Mouse (Mus musculus): ENCODE measurements around the gene Cmss1. TPM values are rescaled to one million over a fixed set of nuclear protein-coding genes. Genes with fewer than 3 reads are reported as not detected.
A peak's percentile ranks its signal among the peaks of the same experiment; 100 is the strongest.

Gene Cmss1
- 70.5 and 71.3 TPM in 2 replicates for polyA plus RNA-seq (2014; fragmentation: Nextera tagmentation; extraction: Ambion mirVana)

- WGBS: under 1% methylated on average over 64 of the region's 64 CpGs
- Histone ChIP-seq H3K4me3 (ENCODE audit: low read depth, low read length) (peak within 1 kb of the TSS; percentile 90), H3K27ac (ENCODE audit: low read depth, low read length) (no peak within 1 kb of the TSS), H3K9ac (ENCODE audit: low read depth, low read length) (peak within 1 kb of the TSS; percentile 73), H3K36me3 (ENCODE audit: control insufficient read depth, insufficient read depth, low read length) (no peaks in the 10 kb centered on the region), H3K9me3 (ENCODE audit: control insufficient read depth, low read length) (no peaks in the 10 kb centered on the region), H3K27me3 (replicated peaks; ENCODE audit: control insufficient read depth, insufficient read depth, low read length) (no peaks in the 10 kb centered on the region), H3K4me2 (peak within 1 kb of the TSS; percentile 80), H3K4me1 (replicated peaks; ENCODE audit: control insufficient read depth, insufficient read depth, low read length) (peaks cover 5% of the 10 kb centered on the region; the same call in 1 of the 2 replicates)
- peak; percentile 94 for DNase-seq (ENCODE audit: low spot score)
- peak; percentile 90 for ATAC-seq (replicated peaks; ENCODE audit: low FRiP score)
Observed at GRCm38 (mm10) chr16:57606444-57607227, at the start of gene Cmss1. Gene Cmss1, minus strand, starts transcription at chr16:57606864.

GRCm38 (mm10) chr16:57649888-57650287 is 43.2 kb upstream of the Cmss1 start:
- WGBS: 69% methylated on average over 2 of the region's 2 CpGs
- no peaks in the 10 kb centered on the region for H3K4me1 ChIP-seq (replicated peaks; ENCODE audit: control insufficient read depth, insufficient read depth, low read length)
- H3K27ac ChIP-seq (ENCODE audit: low read depth, low read length): no peak overlapping the region
- no peak overlapping the region for H3K9ac ChIP-seq (ENCODE audit: low read depth, low read length)
- ATAC-seq (replicated peaks; ENCODE audit: low FRiP score): no peak
- no peaks in the 10 kb centered on the region for H3K27me3 ChIP-seq (replicated peaks; ENCODE audit: control insufficient read depth, insufficient read depth, low read length)
- H3K9me3 ChIP-seq (ENCODE audit: control insufficient read depth, low read length): no peaks in the 10 kb centered on the region
- H3K4me2 ChIP-seq: no peak overlapping the region
- no peaks in the 10 kb centered on the region for H3K36me3 ChIP-seq (ENCODE audit: control insufficient read depth, insufficient read depth, low read length)
- no peak for DNase-seq (ENCODE audit: low spot score)
- H3K4me3 ChIP-seq (ENCODE audit: low read depth, low read length): no peak overlapping the region

DNA sequence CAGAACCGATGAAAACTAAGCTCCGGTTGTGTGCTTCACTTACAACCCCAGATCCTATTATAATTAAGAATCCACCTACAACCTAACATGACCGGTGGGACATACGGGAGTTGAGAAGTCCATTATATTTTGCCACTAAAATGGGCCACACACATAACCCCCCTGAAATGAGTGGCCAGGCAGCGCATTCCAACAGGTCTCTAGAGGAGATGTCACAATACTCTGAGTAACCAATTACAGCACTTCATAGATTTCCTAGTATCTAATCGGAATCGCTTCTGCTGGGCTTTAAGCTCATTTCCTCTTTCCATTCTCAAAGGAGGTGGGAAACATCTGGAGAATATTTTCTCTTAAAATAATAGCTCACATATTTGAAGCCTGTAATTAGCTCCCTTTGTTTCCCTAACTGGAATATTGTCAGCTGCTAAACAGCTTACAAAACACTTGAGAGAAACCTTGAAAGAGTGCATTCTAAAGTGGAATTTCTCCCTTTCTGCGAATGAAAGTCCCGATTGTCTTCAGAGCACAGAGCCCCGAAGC is 34.8 kb upstream of the Cmss1 start:
- no peak overlapping the region for H3K4me2 ChIP-seq
- H3K9me3 ChIP-seq (ENCODE audit: control insufficient read depth, low read length): no peaks in the 10 kb centered on the region
- H3K27ac ChIP-seq (ENCODE audit: low read depth, low read length): no peak overlapping the region
- H3K36me3 ChIP-seq (ENCODE audit: control insufficient read depth, insufficient read depth, low read length): no peaks in the 10 kb centered on the region
- H3K9ac ChIP-seq (ENCODE audit: low read depth, low read length): no peak overlapping the region
- WGBS: 80% methylated on average over 10 of the region's 10 CpGs
- H3K4me3 ChIP-seq (ENCODE audit: low read depth, low read length): no peak overlapping the region
- no peak for ATAC-seq (replicated peaks; ENCODE audit: low FRiP score)
- H3K4me1 ChIP-seq (replicated peaks; ENCODE audit: control insufficient read depth, insufficient read depth, low read length): no peaks in the 10 kb centered on the region
- H3K27me3 ChIP-seq (replicated peaks; ENCODE audit: control insufficient read depth, insufficient read depth, low read length): no peaks in the 10 kb centered on the region
- DNase-seq (ENCODE audit: low spot score): no peak

DNA sequence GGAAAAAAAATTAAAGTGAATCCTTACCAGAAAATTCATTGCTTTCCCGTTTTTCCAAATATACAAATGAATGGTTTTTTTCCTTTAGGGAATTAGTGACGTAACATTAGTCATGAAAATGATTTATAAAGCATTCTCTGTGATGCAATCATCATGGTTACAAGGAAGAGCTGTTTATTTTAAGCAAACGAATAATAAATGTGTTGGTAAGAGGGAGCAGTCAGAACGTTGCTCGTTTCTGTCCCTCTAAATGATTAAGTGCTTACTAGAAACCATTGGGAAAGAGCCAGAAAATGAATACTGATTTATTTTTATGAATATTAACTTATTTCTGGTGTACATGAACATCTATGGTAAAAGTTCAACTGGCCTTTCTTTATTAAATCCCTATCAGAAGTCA is 28.1 kb upstream of the Cmss1 start:
- H3K9me3 ChIP-seq (ENCODE audit: control insufficient read depth, low read length): no peaks in the 10 kb centered on the region
- ATAC-seq (replicated peaks; ENCODE audit: low FRiP score): no peak
- H3K4me2 ChIP-seq: no peak overlapping the region
- no peak overlapping the region for H3K27ac ChIP-seq (ENCODE audit: low read depth, low read length)
- H3K4me3 ChIP-seq (ENCODE audit: low read depth, low read length): no peak overlapping the region
- no peak overlapping the region for H3K9ac ChIP-seq (ENCODE audit: low read depth, low read length)
- no peaks in the 10 kb centered on the region for H3K27me3 ChIP-seq (replicated peaks; ENCODE audit: control insufficient read depth, insufficient read depth, low read length)
- no peak for DNase-seq (ENCODE audit: low spot score)
- 67% methylated on average over 5 of the region's 5 CpGs for WGBS
- no peaks in the 10 kb centered on the region for H3K36me3 ChIP-seq (ENCODE audit: control insufficient read depth, insufficient read depth, low read length)
- no peaks in the 10 kb centered on the region for H3K4me1 ChIP-seq (replicated peaks; ENCODE audit: control insufficient read depth, insufficient read depth, low read length)

GRCm38 (mm10) chr16:57634191-57634590 is 27.5 kb upstream of the Cmss1 start:
- no peaks in the 10 kb centered on the region for H3K9me3 ChIP-seq (ENCODE audit: control insufficient read depth, low read length)
- no peak overlapping the region for H3K4me2 ChIP-seq
- H3K27me3 ChIP-seq (replicated peaks; ENCODE audit: control insufficient read depth, insufficient read depth, low read length): no peaks in the 10 kb centered on the region
- DNase-seq (ENCODE audit: low spot score) (no peak), ATAC-seq (replicated peaks; ENCODE audit: low FRiP score) (0 out of 2 replicates have a peak, but pooled peaks have one; percentile 51)
- no peak overlapping the region for H3K9ac ChIP-seq (ENCODE audit: low read depth, low read length)
- no peak overlapping the region for H3K27ac ChIP-seq (ENCODE audit: low read depth, low read length)
- WGBS: 9% methylated on average over 6 of the region's 6 CpGs
- H3K36me3 ChIP-seq (ENCODE audit: control insufficient read depth, insufficient read depth, low read length): no peaks in the 10 kb centered on the region
- H3K4me3 ChIP-seq (ENCODE audit: low read depth, low read length): no peak overlapping the region
- H3K4me1 ChIP-seq (replicated peaks; ENCODE audit: control insufficient read depth, insufficient read depth, low read length): no peaks in the 10 kb centered on the region

DNA sequence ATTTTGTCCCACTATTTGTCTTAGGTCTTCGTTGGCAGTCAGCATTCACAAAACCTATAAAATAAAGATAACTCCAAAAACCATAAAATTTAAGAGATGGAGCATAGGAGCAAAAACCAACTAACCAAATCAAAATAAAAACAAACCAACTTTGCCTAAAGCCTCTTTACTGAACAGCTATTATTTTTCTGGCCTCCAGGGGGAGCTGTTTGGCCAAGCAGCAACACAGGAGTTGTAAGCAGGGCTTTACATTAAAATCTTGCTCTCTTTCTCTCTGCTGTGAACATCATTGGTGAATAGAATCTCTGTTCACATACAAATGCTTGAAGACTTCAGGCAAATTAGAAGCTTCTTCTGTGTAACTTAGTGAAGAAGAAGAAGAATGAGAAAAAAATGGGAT is 5.1 kb upstream of the Cmss1 start:
- Histone ChIP-seq H3K9ac (ENCODE audit: low read depth, low read length) (no peak overlapping the region), H3K27ac (ENCODE audit: low read depth, low read length) (no peak overlapping the region), H3K4me1 (replicated peaks; ENCODE audit: control insufficient read depth, insufficient read depth, low read length) (no peaks in the 10 kb centered on the region; the same call in 1 of the 2 replicates), H3K9me3 (ENCODE audit: control insufficient read depth, low read length) (no peaks in the 10 kb centered on the region), H3K36me3 (ENCODE audit: control insufficient read depth, insufficient read depth, low read length) (no peaks in the 10 kb centered on the region), H3K27me3 (replicated peaks; ENCODE audit: control insufficient read depth, insufficient read depth, low read length) (no peaks in the 10 kb centered on the region), H3K4me3 (ENCODE audit: low read depth, low read length) (no peak overlapping the region), H3K4me2 (no peak overlapping the region)
- no peak for DNase-seq (ENCODE audit: low spot score)
- no peak for ATAC-seq (replicated peaks; ENCODE audit: low FRiP score)
- WGBS: 3% methylated on average over 1 of the region's 1 CpGs

- H3K4me1 ChIP-seq (replicated peaks; ENCODE audit: control insufficient read depth, insufficient read depth, low read length): peaks cover 5% of the 10 kb centered on the region; the same call in 1 of the 2 replicates
- no peak overlapping the region for H3K9ac ChIP-seq (ENCODE audit: low read depth, low read length)
- no peak overlapping the region for H3K27ac ChIP-seq (ENCODE audit: low read depth, low read length)
- no peaks in the 10 kb centered on the region for H3K36me3 ChIP-seq (ENCODE audit: control insufficient read depth, insufficient read depth, low read length)
- DNase-seq (ENCODE audit: low spot score) (no peak), ATAC-seq (replicated peaks; ENCODE audit: low FRiP score) (no peak)
- no peaks in the 10 kb centered on the region for H3K27me3 ChIP-seq (replicated peaks; ENCODE audit: control insufficient read depth, insufficient read depth, low read length)
- H3K9me3 ChIP-seq (ENCODE audit: control insufficient read depth, low read length): no peaks in the 10 kb centered on the region
- H3K4me3 ChIP-seq (ENCODE audit: low read depth, low read length): no peak overlapping the region
- no peak overlapping the region for H3K4me2 ChIP-seq
Observed at GRCm38 (mm10) chr16:57601031-57601430, 5.6 kb downstream of the Cmss1 start.

GRCm38 (mm10) chr16:57597295-57597957 is 9.2 kb downstream of the Cmss1 start:
- Histone ChIP-seq H3K27ac (ENCODE audit: low read depth, low read length) (no peak overlapping the region), H3K4me3 (ENCODE audit: low read depth, low read length) (no peak overlapping the region), H3K9me3 (ENCODE audit: control insufficient read depth, low read length) (no peaks in the 10 kb centered on the region), H3K4me1 (replicated peaks; ENCODE audit: control insufficient read depth, insufficient read depth, low read length) (no peaks in the 10 kb centered on the region), H3K27me3 (replicated peaks; ENCODE audit: control insufficient read depth, insufficient read depth, low read length) (no peaks in the 10 kb centered on the region), H3K36me3 (ENCODE audit: control insufficient read depth, insufficient read depth, low read length) (no peaks in the 10 kb centered on the region), H3K4me2 (no peak overlapping the region), H3K9ac (ENCODE audit: low read depth, low read length) (no peak overlapping the region)
- ATAC-seq (replicated peaks; ENCODE audit: low FRiP score): no peak
- no peak for DNase-seq (ENCODE audit: low spot score)
- 80% methylated on average over 4 of the region's 4 CpGs for WGBS
